Mouse (Mus musculus): Measurements from ENCODE around the gene Zfp950. TPM values are rescaled to one million over a fixed set of nuclear protein-coding genes. Genes with fewer than 3 reads are reported as not detected.

Gene Zfp950
- total RNA-seq, 2 experiments from 2014 or later, result 31.9 to 53.1 TPM

DNA sequence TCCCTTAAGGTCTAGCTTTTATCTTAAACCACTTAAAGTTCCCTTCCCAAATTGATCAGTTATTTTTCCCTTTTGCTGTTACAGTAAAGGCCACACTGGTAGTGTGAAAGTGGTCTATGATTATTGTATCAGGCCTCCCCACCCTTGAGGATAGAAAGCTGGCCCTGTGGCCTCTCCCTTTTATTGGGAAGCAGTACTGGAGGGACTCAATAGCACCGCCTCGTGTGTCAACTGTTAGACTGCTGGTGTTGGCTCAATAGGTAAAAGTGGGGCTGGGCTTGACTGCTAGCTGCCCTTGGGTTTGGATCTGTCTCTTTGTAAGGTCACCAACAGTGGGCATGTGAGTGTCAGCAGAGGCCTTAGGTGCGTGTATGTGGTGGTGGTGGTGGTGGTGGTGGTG is 76.3 kb downstream of the Zfp950 start:
- DNase-seq (ENCODE audit: low spot score in 2 of 2), result no peak
- intact Hi-C loops (cut with DNase I), result no loop called here

GRCm38 (mm10) chr19:61057581-61057980 is 83.1 kb downstream of the Zfp950 start:
- intact Hi-C loops (cut with DNase I), result no loop called here
- no peak for DNase-seq (ENCODE audit: low spot score in 2 of 2)

- DNase-seq (ENCODE audit: low spot score in 2 of 2), result no peak
- intact Hi-C loops (cut with DNase I), result no loop called here
Measured at GRCm38 (mm10) chr19:61056783-61057410, 83.7 kb downstream of the Zfp950 start.

- intact Hi-C loops (cut with DNase I), result no loop called here
- no peak for DNase-seq (ENCODE audit: low spot score in 2 of 2)
Measured at GRCm38 (mm10) chr19:61052786-61053185, 87.9 kb downstream of the Zfp950 start.

- intact Hi-C loops (cut with DNase I), result no loop called here
- DNase-seq (ENCODE audit: low spot score in 2 of 2), result no peak
Measured at GRCm38 (mm10) chr19:61052008-61052407, 88.6 kb downstream of the Zfp950 start.

- intact Hi-C loops (cut with DNase I), result no loop called here
- DNase-seq (ENCODE audit: low spot score in 2 of 2), result no peak
Measured at GRCm38 (mm10) chr19:61051151-61051550, 89.5 kb downstream of the Zfp950 start.

DNA sequence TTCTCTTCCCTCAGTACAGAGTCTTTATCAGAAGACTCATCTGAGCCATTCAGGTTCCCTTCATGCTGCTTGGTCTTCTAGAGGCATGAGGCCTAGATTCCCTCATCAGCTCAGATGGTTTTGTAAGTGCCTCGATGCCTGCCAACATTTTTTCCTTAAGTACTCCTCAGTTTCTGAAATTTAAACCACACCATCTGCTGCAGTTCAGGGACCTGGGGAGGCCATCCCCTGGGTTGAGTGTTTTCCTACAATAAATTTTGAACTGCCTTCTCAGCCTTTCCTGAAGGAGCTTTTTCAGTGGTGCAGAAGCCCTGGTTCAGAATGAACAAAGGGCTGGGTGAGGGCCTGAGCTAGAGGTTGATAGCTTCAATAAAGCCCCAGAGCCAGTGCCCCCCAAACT is 91.2 kb downstream of the Zfp950 start:
- intact Hi-C loops (cut with DNase I), result no loop called here
- no peak for DNase-seq (ENCODE audit: low spot score in 2 of 2)

GRCm38 (mm10) chr19:61048646-61049045 is 92.0 kb downstream of the Zfp950 start:
- DNase-seq (ENCODE audit: low spot score in 2 of 2), result no peak
- intact Hi-C loops (cut with DNase I), result no loop called here

- DNase-seq (ENCODE audit: low spot score in 2 of 2), result no peak
- intact Hi-C loops (cut with DNase I), result no loop called here
Measured at GRCm38 (mm10) chr19:61039151-61039550, 101.5 kb downstream of the Zfp950 start.

GRCm38 (mm10) chr19:61031570-61031969 is 109.1 kb downstream of the Zfp950 start:
- DNase-seq (ENCODE audit: low spot score in 2 of 2), result no peak
- intact Hi-C loops (cut with DNase I), result no loop called here

DNA sequence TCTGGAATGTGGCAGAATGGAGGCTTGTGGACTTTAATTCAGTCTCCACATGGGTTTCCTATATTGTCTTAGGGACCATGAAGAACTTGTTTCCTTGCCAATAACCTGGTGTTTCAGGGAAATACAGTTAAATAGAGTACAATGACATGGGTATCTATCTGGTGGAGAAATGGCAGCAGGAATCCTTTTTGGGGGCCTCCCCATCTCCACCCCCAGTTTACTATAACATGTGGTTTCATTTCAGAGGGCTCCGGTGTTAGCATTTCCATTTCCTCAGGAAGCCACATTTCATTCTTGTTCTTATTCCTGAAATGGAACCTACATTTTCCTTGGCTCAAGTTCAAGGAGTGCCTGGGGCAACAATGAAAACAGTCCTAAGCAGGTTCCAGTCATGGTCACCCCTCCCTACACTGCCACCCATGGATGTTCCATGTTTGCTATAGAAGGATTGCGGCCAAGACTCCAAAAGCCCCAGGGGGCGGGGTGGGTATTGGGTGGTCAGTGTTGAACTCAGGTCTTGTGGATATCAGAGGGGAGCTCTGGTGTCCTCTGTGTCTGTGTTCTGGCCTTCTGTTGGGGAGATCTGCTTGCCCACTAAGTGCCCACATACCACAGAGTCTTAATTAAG is 118.6 kb downstream of the Zfp950 start:
- intact Hi-C loops (cut with DNase I), result no loop called here
- DNase-seq (ENCODE audit: low spot score in 2 of 2), result no peak

DNA sequence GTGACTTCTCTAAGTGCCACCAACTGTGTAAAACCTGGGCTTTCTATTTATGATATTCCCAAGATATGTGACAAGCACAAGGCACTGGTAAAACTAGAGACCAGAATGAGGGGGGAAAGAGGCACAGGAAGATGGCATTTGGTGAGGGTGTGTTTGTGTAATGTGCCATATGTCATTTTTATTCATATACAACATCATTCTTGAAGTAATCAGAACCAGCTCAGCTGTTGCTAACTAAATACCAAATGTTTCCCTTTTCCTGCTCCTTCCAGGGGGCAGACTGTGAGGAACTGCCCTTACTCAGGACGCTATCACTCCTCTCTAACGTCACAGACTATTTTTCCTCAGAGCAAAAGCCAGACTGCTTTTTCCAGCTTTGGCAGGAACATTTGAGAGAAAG is 119.1 kb downstream of the Zfp950 start:
- intact Hi-C loops (cut with DNase I), result no loop called here
- peak; percentile 4 to 7 for DNase-seq (ENCODE audit: low spot score in 2 of 2)

DNA sequence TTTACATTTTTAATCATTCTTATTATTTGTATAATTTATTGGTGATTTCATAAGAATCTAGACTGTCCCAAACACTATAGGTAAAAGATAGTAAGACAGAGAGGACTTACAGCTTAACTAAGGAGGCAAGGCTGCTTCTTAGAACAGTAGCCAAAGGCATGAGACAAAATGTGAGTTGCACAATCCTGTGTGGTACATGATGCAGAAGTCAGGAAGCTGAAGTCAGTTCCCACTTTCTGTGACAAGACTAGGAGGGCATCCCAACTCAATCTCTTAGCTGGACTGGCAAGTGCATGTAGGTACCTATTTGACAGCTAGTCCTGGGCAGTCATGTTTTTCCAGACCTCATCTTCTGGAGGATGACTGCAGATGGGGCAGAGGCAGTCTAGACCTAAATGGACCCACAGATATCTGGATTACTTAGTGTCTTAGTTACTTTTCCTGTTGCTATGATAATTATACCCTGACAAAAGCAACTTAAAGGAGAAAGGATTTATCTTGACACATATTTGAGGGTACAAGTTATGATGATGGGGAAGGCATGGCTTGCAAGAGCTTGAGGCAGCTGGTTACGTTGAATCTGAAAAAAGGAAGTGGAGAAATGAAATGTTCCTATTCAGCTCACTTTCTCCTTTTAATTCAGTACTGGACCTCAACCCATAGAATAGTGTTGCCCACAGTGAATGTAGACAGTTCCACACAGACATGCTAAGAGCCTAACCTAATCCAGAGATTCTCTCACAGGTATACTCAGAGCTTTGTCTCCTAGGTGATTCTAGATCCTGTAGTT is 123.0 kb downstream of the Zfp950 start:
- intact Hi-C loops (cut with DNase I), result no loop called here

GRCm38 (mm10) chr19:61009266-61009665 is 131.4 kb downstream of the Zfp950 start:
- no peak for DNase-seq (ENCODE audit: low spot score in 2 of 2)
- intact Hi-C loops (cut with DNase I), result no loop called here

More for the DNA sequence above, 123.0 kb downstream of the Zfp950 start:
- DNase-seq (ENCODE audit: low spot score in 2 of 2), result no peak

Other genes with a start within 250 kb of the Zfp950 start
- not detected for gene Gm7102, start 35.5 kb upstream of the Zfp950 start, total RNA-seq (2021)
- not detected for gene Gm6020, start 43.0 kb upstream of the Zfp950 start, total RNA-seq (2021)
- gene Csf2ra, start 87.6 kb upstream of the Zfp950 start, total RNA-seq (2021), result 10 to 100 TPM; 27.5 to 40.7 TPM
- not detected for gene Gm21060, start 156.2 kb upstream of the Zfp950 start, total RNA-seq (2021)

Measured in left cerebral cortex, postnatal 36 days (tissue).